Mouse (Mus musculus) neural tube, embryonic 13.5 days (tissue): Measurements from ENCODE around the gene Rhbdd1. TPM values are rescaled to one million over a fixed set of nuclear protein-coding genes. Genes with fewer than 3 reads are reported as not detected.

Experiments used
- ATAC-seq: fragments of 200-750 bp; cut with Nextera tagmentation; 2 replicates; pipeline ENCODE4 v1.8.0; 2017; ENCODE audit warnings: low read depth, mild to moderate bottlenecking, moderate TSS enrichment, moderate library complexity
- H3K27ac ChIP-seq: fragments of 300-500 bp; sonication (generic); replicated peaks from 2 replicates; pipeline ENCODE4 v1.5.1; 2015; ENCODE audit warnings: moderate library complexity, mild to moderate bottlenecking, inconsistent platforms
- H3K27me3 ChIP-seq: fragments of 300-500 bp; sonication (generic); 2 replicates; pipeline ENCODE4 v1.6.1; 2015; ENCODE audit warnings: mild to moderate bottlenecking, inconsistent platforms
- H3K36me3 ChIP-seq: fragments of 300-500 bp; sonication (generic); 2 replicates; pipeline ENCODE4 v1.6.1; 2015; ENCODE audit warnings: mild to moderate bottlenecking, inconsistent platforms
- H3K4me1 ChIP-seq: fragments of 300-500 bp; sonication (generic); replicated peaks from 2 replicates; pipeline ENCODE4 v1.6.1; 2015; ENCODE audit warnings: inconsistent platforms
- H3K4me2 ChIP-seq: fragments of 300-500 bp; sonication (generic); 2 replicates; pipeline ENCODE4 v1.6.1; 2015; ENCODE audit warnings: inconsistent platforms, mild to moderate bottlenecking, moderate library complexity
- H3K4me3 ChIP-seq: fragments of 300-500 bp; sonication (generic); 2 replicates; pipeline ENCODE4 v1.5.1; 2015; ENCODE audit warnings: mild to moderate bottlenecking, inconsistent platforms
- H3K9ac ChIP-seq: fragments of 300-500 bp; sonication (generic); 2 replicates; pipeline ENCODE4 v1.6.1; 2015; ENCODE audit warnings: moderate library complexity, mild to moderate bottlenecking, inconsistent platforms
- H3K9me3 ChIP-seq: fragments of 300-500 bp; sonication (generic); 2 replicates; pipeline ENCODE4 v1.6.1; 2016; ENCODE audit warnings: inconsistent platforms
- WGBS: fragments of 180-500 bp; shearing (Covaris S2); methylation state at CpG from one replicate; pipeline ENCODE4 v1.1.7; 2015; 5-methylcytosine and 5-hydroxymethylcytosine counted together
- polyA plus RNA-seq: library from polyadenylated mRNA; unstranded; fragments of >200 nt; fragmentation: Nextera tagmentation; extraction: Ambion mirVana; gene quantifications from 2 replicates; pipeline ENCODE4 v1.2.1, GENCODE M21; 2015

Gene Rhbdd1
- polyA plus RNA-seq = 4.1 and 5.4 TPM in 2 replicates

- H3K4me1 ChIP-seq = peaks cover 38% of the 10 kb centered on the region
- H3K27ac ChIP-seq = peak within 1 kb of the TSS; percentile 98
- no peaks in the 10 kb centered on the region for H3K36me3 ChIP-seq
- peak within 1 kb of the TSS; percentile 81 for H3K4me2 ChIP-seq
- H3K9ac ChIP-seq = peak within 1 kb of the TSS; percentile 93
- peak within 1 kb of the TSS; percentile 90 for H3K4me3 ChIP-seq
- WGBS = 3% methylated on average over 47 of the region's 47 CpGs
- H3K27me3 ChIP-seq = no peaks in the 10 kb centered on the region; the same call in 1 of the 2 replicates
- no peaks in the 10 kb centered on the region for H3K9me3 ChIP-seq
- peak; percentile 97 for ATAC-seq
Measured at GRCm38 (mm10) chr1:82316111-82316745, at the start of gene Rhbdd1. Rhbdd1 (plus strand) TSS chr1:82316452.

DNA sequence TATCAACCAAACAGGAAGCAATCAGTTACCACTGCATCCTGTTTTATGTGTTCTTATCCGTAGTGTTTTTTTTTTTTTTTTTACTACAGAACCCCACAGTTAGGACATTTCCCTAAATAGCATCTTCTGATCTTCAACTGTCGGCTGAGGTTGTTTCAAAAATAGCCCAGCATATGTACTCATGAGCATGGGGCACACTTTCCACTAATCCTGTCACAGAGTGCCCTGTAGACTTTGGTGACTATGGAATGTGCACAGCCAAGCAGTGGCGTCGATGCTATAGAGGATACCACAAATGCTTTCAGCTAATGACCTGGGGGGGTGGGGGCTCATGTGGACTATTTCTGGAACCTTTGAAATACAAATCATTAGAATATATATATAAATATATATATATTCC, 48.7 kb upstream of the Rhbdd1 start:
- no peak overlapping the region for H3K9ac ChIP-seq
- ATAC-seq = no peak
- H3K9me3 ChIP-seq = no peaks in the 10 kb centered on the region
- H3K4me3 ChIP-seq = no peak overlapping the region
- H3K36me3 ChIP-seq = no peaks in the 10 kb centered on the region
- no peaks in the 10 kb centered on the region for H3K4me1 ChIP-seq
- H3K27ac ChIP-seq = no peak overlapping the region
- H3K4me2 ChIP-seq = no peak overlapping the region
- 79% methylated on average over 4 of the region's 4 CpGs for WGBS
- no peaks in the 10 kb centered on the region for H3K27me3 ChIP-seq

GRCm38 (mm10) chr1:82272231-82272630, 44.0 kb upstream of the Rhbdd1 start:
- no peak overlapping the region for H3K9ac ChIP-seq
- H3K27me3 ChIP-seq = no peaks in the 10 kb centered on the region
- ATAC-seq = no peak
- peaks cover 20% of the 10 kb centered on the region for H3K4me1 ChIP-seq
- H3K4me3 ChIP-seq = no peak overlapping the region
- H3K4me2 ChIP-seq = no peak overlapping the region
- H3K9me3 ChIP-seq = no peaks in the 10 kb centered on the region
- H3K36me3 ChIP-seq = peaks cover 8% of the 10 kb centered on the region
- no peak overlapping the region for H3K27ac ChIP-seq
- WGBS = 84% methylated on average over 5 of the region's 5 CpGs

- Histone ChIP-seq H3K9me3 (no peaks in the 10 kb centered on the region), H3K4me2 (no peak overlapping the region), H3K27ac (no peak overlapping the region), H3K36me3 (peaks cover 19% of the 10 kb centered on the region), H3K4me3 (no peak overlapping the region), H3K4me1 (peaks cover 20% of the 10 kb centered on the region), H3K9ac (no peak overlapping the region), H3K27me3 (no peaks in the 10 kb centered on the region)
- 12% methylated on average over 6 of the region's 6 CpGs for WGBS
- no peak for ATAC-seq
Measured at GRCm38 (mm10) chr1:82273529-82273928, 42.7 kb upstream of the Rhbdd1 start.

- ATAC-seq = no peak
- WGBS = 4% methylated on average over 1 of the region's 1 CpGs
- Histone ChIP-seq H3K27ac (no peak overlapping the region), H3K4me1 (peaks cover 24% of the 10 kb centered on the region), H3K4me3 (no peak overlapping the region), H3K27me3 (no peaks in the 10 kb centered on the region), H3K9ac (no peak overlapping the region), H3K36me3 (peaks cover 21% of the 10 kb centered on the region), H3K9me3 (no peaks in the 10 kb centered on the region), H3K4me2 (no peak overlapping the region)
Measured at GRCm38 (mm10) chr1:82274361-82274760, 41.9 kb upstream of the Rhbdd1 start.

- 91% methylated on average over 1 of the region's 1 CpGs for WGBS
- Histone ChIP-seq H3K27me3 (no peaks in the 10 kb centered on the region), H3K4me2 (no peak overlapping the region), H3K4me3 (no peak overlapping the region), H3K9me3 (no peaks in the 10 kb centered on the region), H3K27ac (no peak overlapping the region), H3K36me3 (peaks cover 21% of the 10 kb centered on the region), H3K4me1 (peaks cover 35% of the 10 kb centered on the region), H3K9ac (no peak overlapping the region)
- no peak for ATAC-seq
Measured at GRCm38 (mm10) chr1:82279768-82280167, 36.5 kb upstream of the Rhbdd1 start.

GRCm38 (mm10) chr1:82281823-82282222, 34.4 kb upstream of the Rhbdd1 start:
- Histone ChIP-seq H3K4me3 (no peak overlapping the region), H3K9me3 (no peaks in the 10 kb centered on the region), H3K9ac (no peak overlapping the region), H3K4me2 (peak overlapping the region; percentile 85), H3K27ac (no peak overlapping the region), H3K36me3 (peaks cover 17% of the 10 kb centered on the region), H3K27me3 (no peaks in the 10 kb centered on the region), H3K4me1 (peaks cover 50% of the 10 kb centered on the region)
- ATAC-seq = no peak
- WGBS = 88% methylated on average over 6 of the region's 6 CpGs

DNA sequence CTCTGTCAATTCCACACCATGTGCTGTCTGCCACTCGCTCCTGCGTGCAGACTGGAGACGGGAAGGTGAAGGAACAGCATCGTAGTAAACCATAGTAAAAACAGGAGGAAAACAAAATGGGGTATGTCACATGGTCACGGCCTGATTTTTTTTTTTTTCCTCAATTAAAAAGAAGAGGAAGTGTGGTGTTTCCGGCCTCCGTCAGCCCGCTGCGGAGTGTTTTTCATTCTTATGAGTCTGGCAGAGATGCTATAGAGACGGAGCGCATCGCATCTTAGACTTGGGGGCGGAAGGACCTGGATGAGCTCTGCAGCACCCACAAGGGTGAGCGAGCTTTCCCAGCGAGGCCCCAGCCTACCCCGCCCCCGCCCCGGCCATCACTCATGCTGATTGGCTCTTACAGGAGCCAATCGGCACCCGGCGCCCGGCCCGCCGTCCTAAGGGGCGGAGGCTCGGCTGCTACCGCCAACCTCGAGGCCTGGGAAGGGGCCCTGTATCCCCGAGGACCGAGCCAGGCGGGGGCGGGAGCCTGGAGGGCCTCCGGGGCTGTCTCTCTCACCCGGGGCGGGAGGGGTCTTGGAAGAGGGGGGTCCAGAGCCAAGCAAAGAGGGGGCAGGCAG, 33.1 kb upstream of the Rhbdd1 start:
- H3K4me3 ChIP-seq = peak overlapping the region; percentile 69
- under 1% methylated on average over 35 of the region's 35 CpGs for WGBS
- H3K4me2 ChIP-seq = peak overlapping the region; percentile 85
- H3K27me3 ChIP-seq = no peaks in the 10 kb centered on the region
- peak overlapping the region; percentile 76 for H3K9ac ChIP-seq
- H3K36me3 ChIP-seq = peaks cover 11% of the 10 kb centered on the region
- H3K27ac ChIP-seq = peak overlapping the region; percentile 95
- peaks cover 63% of the 10 kb centered on the region for H3K4me1 ChIP-seq
- no peaks in the 10 kb centered on the region for H3K9me3 ChIP-seq
- ATAC-seq = peak; percentile 98

GRCm38 (mm10) chr1:82283901-82284301, 32.4 kb upstream of the Rhbdd1 start:
- H3K27me3 ChIP-seq = no peaks in the 10 kb centered on the region
- H3K9ac ChIP-seq = peak overlapping the region; percentile 76
- H3K9me3 ChIP-seq = no peaks in the 10 kb centered on the region
- 0 out of 2 replicates have a peak, but pooled peaks have one; percentile 11 for ATAC-seq
- 0% methylated on average over 1 of the region's 1 CpGs for WGBS
- H3K36me3 ChIP-seq = peaks cover 15% of the 10 kb centered on the region
- H3K27ac ChIP-seq = peak overlapping the region; percentile 95
- peak overlapping the region; percentile 85 for H3K4me2 ChIP-seq
- H3K4me1 ChIP-seq = peaks cover 66% of the 10 kb centered on the region
- peak overlapping the region; percentile 69 for H3K4me3 ChIP-seq

GRCm38 (mm10) chr1:82284403-82284802, 31.8 kb upstream of the Rhbdd1 start:
- peak overlapping the region; percentile 85 for H3K4me2 ChIP-seq
- peak overlapping the region; percentile 69 for H3K4me3 ChIP-seq
- peaks cover 15% of the 10 kb centered on the region for H3K36me3 ChIP-seq
- WGBS = 19% methylated on average over 4 of the region's 4 CpGs
- peak overlapping the region; percentile 95 for H3K27ac ChIP-seq
- no peaks in the 10 kb centered on the region for H3K9me3 ChIP-seq
- peaks cover 71% of the 10 kb centered on the region for H3K4me1 ChIP-seq
- H3K9ac ChIP-seq = peak overlapping the region; percentile 76
- no peaks in the 10 kb centered on the region for H3K27me3 ChIP-seq
- ATAC-seq = no peak

GRCm38 (mm10) chr1:82285461-82286189, 30.6 kb upstream of the Rhbdd1 start:
- peaks cover 77% of the 10 kb centered on the region for H3K4me1 ChIP-seq
- no peaks in the 10 kb centered on the region for H3K27me3 ChIP-seq
- WGBS = 6% methylated on average over 5 of the region's 5 CpGs
- H3K27ac ChIP-seq = peak overlapping the region; percentile 64
- H3K9me3 ChIP-seq = no peaks in the 10 kb centered on the region
- H3K4me3 ChIP-seq = peak overlapping the region; percentile 69
- H3K9ac ChIP-seq = peak overlapping the region; percentile 76
- no peak for ATAC-seq
- H3K4me2 ChIP-seq = peak overlapping the region; percentile 85
- H3K36me3 ChIP-seq = peaks cover 15% of the 10 kb centered on the region
